Mouse (Mus musculus): ENCODE measurements at regions not wholly inside any gene's neighbourhood (a gene's known extent, or its start where the extent isn't known, plus 50 kb on each side); places are given as distances from the start of the nearest gene placed in this dataset.
"Not testable (repeated sequence)": the region's sequence is repeated elsewhere in the genome, so short reads cannot be mapped to it uniquely, and the experiment has no call there.

- H3K4me3 ChIP-seq (replicated peaks) = no peak overlapping the region
- no peak for ATAC-seq (ENCODE audit: insufficient number of reproducible peaks, low FRiP score, low TSS enrichment, low read depth)
- H3K9ac ChIP-seq = no peak overlapping the region
- no peaks in the 10 kb centered on the region for H3K36me3 ChIP-seq
- no peaks in the 10 kb centered on the region for H3K27me3 ChIP-seq
- no peaks in the 10 kb centered on the region for H3K4me1 ChIP-seq
- H3K27ac ChIP-seq (replicated peaks) = no peak overlapping the region
- no peak overlapping the region for H3K4me2 ChIP-seq (replicated peaks)
- 84% methylated on average over 2 of the region's 2 CpGs for WGBS
- no peaks in the 10 kb centered on the region for H3K9me3 ChIP-seq (replicated peaks)
Measured at GRCm38 (mm10) chr1:81724859-81725258, 508.1 kb upstream of the Gm9747 start.

- H3K9ac ChIP-seq = no peak overlapping the region
- WGBS = 85% methylated on average over 2 of the region's 2 CpGs
- no peaks in the 10 kb centered on the region for H3K9me3 ChIP-seq (replicated peaks)
- H3K4me2 ChIP-seq (replicated peaks) = no peak overlapping the region
- ATAC-seq (ENCODE audit: insufficient number of reproducible peaks, low FRiP score, low TSS enrichment, low read depth) = no peak
- no peaks in the 10 kb centered on the region for H3K4me1 ChIP-seq
- no peaks in the 10 kb centered on the region for H3K27me3 ChIP-seq
- H3K4me3 ChIP-seq (replicated peaks) = no peak overlapping the region
- H3K27ac ChIP-seq (replicated peaks) = no peak overlapping the region
- H3K36me3 ChIP-seq = no peaks in the 10 kb centered on the region
Measured at GRCm38 (mm10) chr1:81726268-81727132, 506.4 kb upstream of the Gm9747 start.

- ATAC-seq (ENCODE audit: insufficient number of reproducible peaks, low FRiP score, low TSS enrichment, low read depth) = no peak
- Histone ChIP-seq H3K9me3 (replicated peaks) (no peaks in the 10 kb centered on the region), H3K4me2 (replicated peaks) (no peak overlapping the region), H3K9ac (no peak overlapping the region), H3K36me3 (no peaks in the 10 kb centered on the region), H3K27me3 (no peaks in the 10 kb centered on the region), H3K4me1 (no peaks in the 10 kb centered on the region), H3K27ac (replicated peaks) (no peak overlapping the region), H3K4me3 (replicated peaks) (no peak overlapping the region)
- 64% methylated on average over 6 of the region's 6 CpGs for WGBS
Measured at GRCm38 (mm10) chr1:81737111-81737833, 495.6 kb upstream of the Gm9747 start.

- WGBS = 13% methylated on average over 2 of the region's 2 CpGs
- H3K27ac ChIP-seq (replicated peaks) = no peak overlapping the region
- no peaks in the 10 kb centered on the region for H3K27me3 ChIP-seq
- H3K36me3 ChIP-seq = no peaks in the 10 kb centered on the region
- no peaks in the 10 kb centered on the region for H3K9me3 ChIP-seq (replicated peaks)
- no peak overlapping the region for H3K4me2 ChIP-seq (replicated peaks)
- no peak overlapping the region for H3K9ac ChIP-seq
- no peaks in the 10 kb centered on the region for H3K4me1 ChIP-seq
- ATAC-seq (ENCODE audit: insufficient number of reproducible peaks, low FRiP score, low TSS enrichment, low read depth) = no peak
- H3K4me3 ChIP-seq (replicated peaks) = no peak overlapping the region
Measured at GRCm38 (mm10) chr1:81738384-81738783, 494.5 kb upstream of the Gm9747 start.

- Histone ChIP-seq H3K27me3 (no peaks in the 10 kb centered on the region), H3K27ac (replicated peaks) (no peak overlapping the region), H3K9me3 (replicated peaks) (no peaks in the 10 kb centered on the region), H3K4me3 (replicated peaks) (no peak overlapping the region), H3K4me2 (replicated peaks) (no peak overlapping the region), H3K9ac (no peak overlapping the region), H3K4me1 (peaks cover 2% of the 10 kb centered on the region; the same call in 1 of the 2 replicates), H3K36me3 (no peaks in the 10 kb centered on the region)
- 57% methylated on average over 3 of the region's 3 CpGs for WGBS
- peak; percentile 43; the same call in 1 of the 2 replicates for ATAC-seq (ENCODE audit: insufficient number of reproducible peaks, low FRiP score, low TSS enrichment, low read depth)
Measured at GRCm38 (mm10) chr1:81739392-81739791, 493.5 kb upstream of the Gm9747 start.

- H3K4me1 ChIP-seq = peaks cover 8% of the 10 kb centered on the region
- no peaks in the 10 kb centered on the region for H3K9me3 ChIP-seq (replicated peaks)
- no peak overlapping the region for H3K4me3 ChIP-seq (replicated peaks)
- WGBS = 92% methylated on average over 1 of the region's 1 CpGs
- ATAC-seq (ENCODE audit: insufficient number of reproducible peaks, low FRiP score, low TSS enrichment, low read depth) = no peak
- H3K27ac ChIP-seq (replicated peaks) = no peak overlapping the region
- H3K9ac ChIP-seq = no peak overlapping the region
- no peak overlapping the region for H3K4me2 ChIP-seq (replicated peaks)
- no peaks in the 10 kb centered on the region for H3K27me3 ChIP-seq
- no peaks in the 10 kb centered on the region for H3K36me3 ChIP-seq
Measured at GRCm38 (mm10) chr1:81739981-81740380, 492.9 kb upstream of the Gm9747 start.

- not testable (repeated sequence) for H3K27ac ChIP-seq (replicated peaks); H3K27me3 ChIP-seq; H3K4me2 ChIP-seq (replicated peaks); ATAC-seq (ENCODE audit: insufficient number of reproducible peaks, low FRiP score, low TSS enrichment, low read depth); H3K4me3 ChIP-seq (replicated peaks); H3K36me3 ChIP-seq; H3K9me3 ChIP-seq (replicated peaks); H3K9ac ChIP-seq
- peaks cover 11% of the 10 kb centered on the region for H3K4me1 ChIP-seq
- WGBS = 86% methylated on average over 8 of the region's 8 CpGs
Measured at GRCm38 (mm10) chr1:81741882-81742281, 491.0 kb upstream of the Gm9747 start.

- no peaks in the 10 kb centered on the region for H3K27me3 ChIP-seq
- H3K4me1 ChIP-seq = peaks cover 11% of the 10 kb centered on the region
- H3K9me3 ChIP-seq (replicated peaks) = no peaks in the 10 kb centered on the region
- H3K36me3 ChIP-seq = no peaks in the 10 kb centered on the region
- peak overlapping the region; percentile 55 for H3K27ac ChIP-seq (replicated peaks)
- 22% methylated on average over 8 of the region's 8 CpGs for WGBS
- no peak overlapping the region for H3K9ac ChIP-seq
- no peak overlapping the region for H3K4me2 ChIP-seq (replicated peaks)
- H3K4me3 ChIP-seq (replicated peaks) = no peak overlapping the region
- ATAC-seq (ENCODE audit: insufficient number of reproducible peaks, low FRiP score, low TSS enrichment, low read depth) = peak; percentile 85
Measured at GRCm38 (mm10) chr1:81744524-81744923, 488.4 kb upstream of the Gm9747 start.

- no peaks in the 10 kb centered on the region for H3K27me3 ChIP-seq
- no peaks in the 10 kb centered on the region for H3K9me3 ChIP-seq (replicated peaks)
- H3K9ac ChIP-seq = no peak overlapping the region
- H3K4me1 ChIP-seq = peaks cover 11% of the 10 kb centered on the region
- no peak for ATAC-seq (ENCODE audit: insufficient number of reproducible peaks, low FRiP score, low TSS enrichment, low read depth)
- no peaks in the 10 kb centered on the region for H3K36me3 ChIP-seq
- WGBS = 61% methylated on average over 14 of the region's 14 CpGs
- H3K4me2 ChIP-seq (replicated peaks) = no peak overlapping the region
- no peak overlapping the region for H3K4me3 ChIP-seq (replicated peaks)
- H3K27ac ChIP-seq (replicated peaks) = peak overlapping the region; percentile 55
Measured at GRCm38 (mm10) chr1:81745024-81745960, 487.6 kb upstream of the Gm9747 start.

GRCm38 (mm10) chr1:81746013-81746412, 486.9 kb upstream of the Gm9747 start:
- Histone ChIP-seq H3K4me1 (peaks cover 11% of the 10 kb centered on the region), H3K4me2 (replicated peaks) (no peak overlapping the region), H3K36me3 (no peaks in the 10 kb centered on the region), H3K4me3 (replicated peaks) (no peak overlapping the region), H3K27ac (replicated peaks) (no peak overlapping the region), H3K9ac (no peak overlapping the region), H3K27me3 (no peaks in the 10 kb centered on the region), H3K9me3 (replicated peaks) (no peaks in the 10 kb centered on the region)
- WGBS = 58% methylated on average over 3 of the region's 3 CpGs
- no peak for ATAC-seq (ENCODE audit: insufficient number of reproducible peaks, low FRiP score, low TSS enrichment, low read depth)

GRCm38 (mm10) chr1:81747025-81747424, 485.9 kb upstream of the Gm9747 start:
- H3K9ac ChIP-seq = no peak overlapping the region
- H3K9me3 ChIP-seq (replicated peaks) = no peaks in the 10 kb centered on the region
- ATAC-seq (ENCODE audit: insufficient number of reproducible peaks, low FRiP score, low TSS enrichment, low read depth) = no peak
- WGBS = 67% methylated on average over 3 of the region's 3 CpGs
- no peaks in the 10 kb centered on the region for H3K36me3 ChIP-seq
- no peaks in the 10 kb centered on the region for H3K27me3 ChIP-seq
- peaks cover 11% of the 10 kb centered on the region for H3K4me1 ChIP-seq
- H3K27ac ChIP-seq (replicated peaks) = no peak overlapping the region
- no peak overlapping the region for H3K4me2 ChIP-seq (replicated peaks)
- no peak overlapping the region for H3K4me3 ChIP-seq (replicated peaks)

All from embryonic facial prominence, embryonic 15.5 days (tissue).